Mouse (Mus musculus) c-Kit-positive CD71-positive TER-119-positive erythroid progenitor cells, embryonic 14.5 days (primary cell): Measurements from ENCODE around the gene Hhatl.

Source experiments
- DNase-seq: peaks from one replicate; pipeline ENCODE4 v3.0.0-alpha.2; 2013; ENCODE audit warnings: low spot score

Gene Hhatl

GRCm38 (mm10) chr9:121807546-121807945 is 15.2 kb upstream of the Hhatl start:
- DNase-seq, result no peak

GRCm38 (mm10) chr9:121802747-121803146 is 10.4 kb upstream of the Hhatl start:
- no peak for DNase-seq

GRCm38 (mm10) chr9:121798887-121799520 is 6.7 kb upstream of the Hhatl start:
- no peak for DNase-seq

- DNase-seq, result no peak
These were observed 5.4 kb upstream of the Hhatl start for GRCm38 (mm10) chr9:121797722-121798121.

DNA sequence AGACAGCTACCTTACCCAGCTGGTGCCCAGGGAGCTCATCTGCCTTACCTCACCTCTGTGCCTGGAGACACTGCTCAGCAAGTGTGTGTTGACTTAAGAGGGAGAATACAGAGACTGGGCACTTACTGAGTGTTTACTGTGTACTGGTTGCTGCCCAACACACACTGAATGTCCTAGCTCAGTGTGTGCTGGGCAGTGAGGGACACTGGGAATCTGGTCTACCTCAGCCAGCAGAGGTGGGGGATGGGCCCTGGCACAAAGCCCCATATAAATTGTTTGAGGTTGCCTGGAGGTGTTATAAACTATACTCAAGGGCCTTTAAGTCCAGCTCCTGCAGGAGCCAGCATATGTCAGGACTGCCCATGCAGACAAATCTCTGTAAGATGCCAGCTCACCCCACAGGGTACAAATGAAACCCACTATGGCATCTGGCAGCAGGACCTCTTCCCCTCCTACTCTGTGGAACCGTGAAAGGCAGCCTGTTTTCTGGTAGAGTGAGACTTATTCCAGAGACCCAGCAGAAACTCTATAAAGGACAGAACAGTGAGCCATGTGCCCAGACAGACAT is 2.7 kb upstream of the Hhatl start:
- DNase-seq, result no peak

- DNase-seq, result peak; percentile 19
These were observed 1.1 kb downstream of the Hhatl start for GRCm38 (mm10) chr9:121791206-121791605.

GRCm38 (mm10) chr9:121786359-121786758 is 5.9 kb downstream of the Hhatl start:
- no peak for DNase-seq

- no peak for DNase-seq
These were observed 7.0 kb downstream of the Hhatl start for GRCm38 (mm10) chr9:121785261-121785660.

DNA sequence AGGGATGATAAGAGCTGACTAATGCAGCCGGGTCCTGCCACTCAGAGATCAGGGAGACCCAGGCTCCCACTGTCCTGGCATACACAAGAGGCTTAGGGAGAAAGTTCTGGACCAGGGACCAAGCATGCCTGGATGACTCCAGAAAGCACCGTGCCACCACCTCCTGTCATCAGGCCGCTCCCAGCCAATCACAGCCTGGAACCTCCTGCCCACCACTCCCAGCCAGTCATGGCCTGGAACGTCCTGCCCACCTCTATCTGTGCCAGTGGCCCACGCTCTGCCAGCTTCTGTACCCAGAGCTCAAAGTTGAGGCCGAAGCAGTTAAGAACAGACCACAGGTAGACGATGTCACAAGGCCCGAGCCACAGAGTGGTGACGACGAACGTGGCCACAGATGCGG is 7.5 kb downstream of the Hhatl start:
- DNase-seq, result no peak

- DNase-seq, result no peak
These were observed 14.2 kb downstream of the Hhatl start for GRCm38 (mm10) chr9:121778066-121778624.

DNA sequence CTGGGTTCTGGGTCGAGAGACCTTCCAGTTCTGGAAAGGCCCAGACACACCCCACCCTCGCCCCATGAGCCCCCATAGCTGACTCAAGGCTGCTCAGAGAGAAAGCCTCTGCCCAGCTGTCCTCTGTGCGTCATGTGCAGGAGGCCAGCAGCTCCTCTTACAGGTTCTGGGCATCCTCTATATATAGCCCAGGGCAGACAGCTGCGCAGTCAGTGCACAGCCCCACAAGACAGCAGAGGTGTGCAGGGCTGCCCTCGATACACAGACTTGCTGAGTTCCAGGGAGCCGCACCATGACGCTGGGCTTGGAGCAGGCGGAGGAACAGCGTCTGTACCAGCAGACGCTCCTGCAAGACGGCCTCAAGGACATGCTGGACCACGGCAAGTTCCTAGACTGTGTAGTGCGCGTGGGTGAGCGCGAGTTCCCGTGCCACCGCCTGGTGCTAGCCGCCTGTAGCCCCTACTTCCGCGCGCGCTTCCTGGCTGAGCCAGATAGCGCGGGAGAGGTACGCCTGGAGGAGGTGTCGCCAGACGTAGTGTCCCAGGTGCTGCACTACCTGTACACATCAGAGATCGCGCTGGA is 14.7 kb downstream of the Hhatl start, which contains the start of gene Klhl40:
Gene Klhl40, plus strand, starts transcription at position 124 of the 582 bp plus-strand sequence.
- no peak for DNase-seq

GRCm38 (mm10) chr9:121776511-121776910 is 15.8 kb downstream of the Hhatl start:
- DNase-seq, result no peak

DNA sequence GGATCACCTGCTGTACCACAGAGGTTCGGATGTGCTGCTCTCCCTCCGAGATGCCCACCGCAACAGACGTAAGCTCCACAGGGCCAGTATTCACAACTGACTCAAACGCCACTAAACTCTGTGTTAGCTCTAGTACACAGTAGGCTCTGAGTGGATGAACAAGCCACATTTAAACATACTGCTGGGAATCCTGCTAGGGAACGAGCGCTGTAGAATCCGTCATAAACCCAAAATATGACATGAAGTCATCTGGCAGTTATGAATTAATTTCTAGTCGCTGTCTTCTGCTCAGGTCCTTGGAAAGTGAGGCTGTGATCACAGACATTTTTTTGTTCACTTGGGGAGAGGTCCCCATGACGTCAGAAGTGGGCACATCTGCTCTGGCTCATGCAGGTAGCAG is 16.4 kb downstream of the Hhatl start:
- DNase-seq, result no peak

DNA sequence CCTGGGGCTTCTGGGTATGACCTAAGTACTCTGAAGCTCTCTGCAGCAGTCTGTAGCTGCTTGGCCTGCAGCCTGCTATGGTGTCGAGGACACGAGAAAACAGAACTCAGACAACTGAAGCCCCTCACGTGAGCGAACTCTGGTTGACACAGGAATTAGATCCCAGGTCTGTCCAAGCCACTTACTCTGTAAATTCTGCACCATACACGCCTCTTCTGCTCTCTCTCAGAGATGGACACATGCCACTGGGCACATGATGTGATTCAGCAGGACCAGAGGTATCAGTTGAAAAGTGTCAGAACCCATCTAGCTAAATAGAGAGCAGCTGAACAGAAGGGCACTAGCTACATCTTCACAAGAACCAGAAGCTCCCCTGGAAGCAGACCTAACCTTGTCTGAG is 19.9 kb downstream of the Hhatl start:
- no peak for DNase-seq

DNA sequence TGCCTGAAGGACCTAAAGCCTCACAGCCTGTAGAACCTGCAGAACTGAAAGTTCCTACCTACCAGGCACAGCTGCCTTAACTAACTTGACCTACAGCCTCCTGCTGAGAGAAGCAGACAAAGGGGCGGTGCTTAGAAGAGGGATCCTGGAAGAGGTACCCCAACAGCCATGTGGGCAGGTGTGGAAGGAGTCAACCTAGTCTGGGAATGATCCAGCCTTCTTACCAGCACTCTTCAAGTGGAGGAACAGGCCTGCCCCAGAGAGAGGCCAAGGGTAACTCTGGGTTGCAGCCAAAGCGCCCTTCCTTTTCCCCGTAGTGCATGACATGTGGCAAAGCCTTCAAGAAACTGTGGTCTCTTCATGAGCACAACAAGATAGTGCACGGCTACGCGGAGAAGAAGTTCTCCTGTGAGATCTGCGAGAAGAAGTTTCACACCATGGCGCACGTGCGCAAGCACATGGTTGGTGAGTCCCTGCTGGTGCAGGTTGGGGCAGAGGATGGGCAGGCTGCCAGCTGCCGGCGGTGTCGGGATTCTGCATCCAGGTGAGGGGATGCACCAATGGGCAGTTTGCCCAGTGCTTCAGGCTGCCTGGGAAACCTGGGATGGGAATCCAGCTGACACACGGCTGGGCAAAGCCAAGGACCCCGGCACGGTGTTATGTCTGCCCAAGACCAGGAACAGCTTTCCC is 27.0 kb downstream of the Hhatl start:
- no peak for DNase-seq

DNA sequence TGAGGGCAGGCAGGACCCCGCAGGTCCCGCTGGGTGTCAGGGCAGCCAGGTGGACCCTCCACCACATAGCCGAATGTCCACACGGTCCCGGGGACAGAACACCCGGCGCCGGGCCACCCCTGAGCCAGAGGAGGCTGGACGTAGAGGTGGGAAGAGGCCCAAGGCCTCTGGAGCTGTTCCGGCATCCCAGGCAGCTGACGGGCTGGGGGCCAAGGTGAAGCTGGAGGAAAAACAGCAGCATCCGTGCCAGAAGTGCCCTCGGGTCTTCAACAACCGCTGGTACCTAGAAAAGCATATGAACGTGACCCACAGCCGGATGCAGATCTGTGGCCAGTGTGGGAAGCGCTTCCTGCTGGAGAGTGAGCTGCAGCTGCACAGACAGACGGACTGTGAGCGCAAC is 28.6 kb downstream of the Hhatl start:
- DNase-seq, result no peak

DNA sequence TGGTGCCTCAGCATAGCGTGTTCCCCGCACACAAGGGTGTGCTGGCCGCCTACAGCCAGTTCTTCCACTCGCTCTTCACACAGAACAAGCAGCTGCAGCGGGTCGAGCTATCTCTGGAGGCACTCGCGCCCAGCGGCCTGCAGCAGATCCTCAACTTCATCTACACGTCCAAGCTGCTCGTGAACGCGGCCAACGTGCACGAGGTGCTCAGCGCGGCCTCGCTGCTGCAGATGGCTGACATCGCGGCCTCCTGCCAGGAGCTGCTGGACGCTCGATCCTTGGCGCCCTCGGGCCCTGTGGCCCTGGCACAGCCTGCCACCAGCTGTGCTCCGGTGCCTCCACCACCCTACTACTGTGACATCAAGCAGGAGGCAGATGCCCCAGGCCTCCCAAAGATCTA is 29.5 kb downstream of the Hhatl start:
- no peak for DNase-seq

- no peak for DNase-seq
These were observed 30.1 kb downstream of the Hhatl start for GRCm38 (mm10) chr9:121762248-121762647.

GRCm38 (mm10) chr9:121761787-121762186 is 30.5 kb downstream of the Hhatl start:
- DNase-seq, result no peak

- DNase-seq, result no peak
These were observed 31.1 kb downstream of the Hhatl start for GRCm38 (mm10) chr9:121761091-121761665.

GRCm38 (mm10) chr9:121760271-121761090 is 31.8 kb downstream of the Hhatl start:
- DNase-seq, result no peak
